Mouse (Mus musculus): ENCODE measurements around the gene Nrsn2.
"Not testable (repeated sequence)": the region's sequence is repeated elsewhere in the genome, so short reads cannot be mapped to it uniquely, and the experiment has no call there.

Gene Nrsn2

DNA sequence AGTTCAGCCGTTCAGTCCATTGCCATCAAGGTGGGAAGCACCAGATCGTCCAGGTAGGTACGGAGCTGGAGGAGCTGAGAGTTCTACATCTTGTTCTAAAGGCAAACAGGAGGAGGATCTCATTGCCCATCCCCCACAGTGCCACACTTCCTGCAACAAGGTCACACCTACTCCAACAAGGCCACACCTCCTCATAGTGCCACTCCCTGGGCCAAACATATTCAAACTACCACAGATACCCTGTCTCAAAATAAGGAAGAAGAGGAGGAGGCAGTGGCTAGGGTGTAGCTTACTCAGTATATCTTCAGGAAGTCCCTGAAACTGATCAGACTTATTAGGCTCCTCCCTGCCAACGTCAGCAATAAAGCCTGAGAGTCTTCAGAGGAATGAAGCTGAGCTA lies 7.8 kb upstream of the Nrsn2 start:
- DNase-seq (ENCODE audit: low spot score in 2 of 2) = no peak

DNA sequence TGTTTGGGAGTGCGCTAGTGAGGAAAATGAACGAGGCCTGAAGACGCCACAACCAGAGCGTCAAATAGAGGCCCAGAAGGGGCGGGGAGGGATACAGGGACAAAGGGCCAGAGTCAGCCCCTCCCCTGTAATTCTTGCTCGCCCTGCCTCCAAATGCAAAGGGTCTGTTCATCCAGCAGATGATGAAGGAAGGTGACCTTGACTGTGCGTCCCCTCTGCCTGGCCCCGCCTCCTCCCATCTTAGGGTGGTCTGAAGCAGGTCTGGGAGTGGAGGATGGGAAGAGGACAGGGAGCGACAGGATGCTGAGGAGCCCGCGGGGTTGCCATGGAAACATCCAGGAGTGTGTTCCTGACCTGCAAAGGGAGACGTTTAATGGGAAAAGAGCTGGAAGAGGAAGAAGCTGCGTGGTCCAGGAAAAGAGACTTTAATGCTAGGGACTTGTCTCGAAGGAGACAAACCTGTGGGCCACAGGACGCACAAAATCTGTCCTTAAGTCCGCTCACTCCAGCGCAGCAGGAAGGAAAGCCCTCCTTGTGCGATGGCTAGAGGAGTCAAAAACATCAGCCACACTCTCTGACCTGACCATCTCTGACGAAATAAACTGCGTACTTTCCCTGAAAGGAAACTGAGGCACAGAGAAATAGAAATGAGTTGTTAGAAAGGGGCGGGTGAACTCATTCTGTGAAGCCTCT lies 640 bp downstream of the Nrsn2 start:
- peak; percentile 65 to 70 for DNase-seq (ENCODE audit: low spot score in 2 of 2)

DNA sequence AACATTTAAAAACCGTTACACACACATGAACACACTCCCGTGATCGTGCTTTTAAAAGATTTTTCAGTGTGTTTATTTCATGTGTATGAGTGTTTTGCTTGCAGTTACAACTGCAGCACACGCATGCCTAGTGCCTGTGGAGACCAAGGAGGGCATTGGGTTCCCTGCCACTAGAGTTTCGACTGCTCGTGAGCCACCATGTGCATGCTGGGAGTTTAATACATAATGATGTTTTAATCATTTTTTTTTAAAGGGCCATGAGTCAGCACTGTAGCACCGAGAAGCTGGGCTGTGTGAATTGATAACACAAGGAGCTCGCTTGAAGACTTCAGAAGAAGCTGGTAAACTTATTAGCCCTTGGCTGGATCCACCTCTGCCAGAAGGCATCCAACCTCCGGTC lies 2.9 kb downstream of the Nrsn2 start:
- no peak for DNase-seq (ENCODE audit: low spot score in 2 of 2)

DNA sequence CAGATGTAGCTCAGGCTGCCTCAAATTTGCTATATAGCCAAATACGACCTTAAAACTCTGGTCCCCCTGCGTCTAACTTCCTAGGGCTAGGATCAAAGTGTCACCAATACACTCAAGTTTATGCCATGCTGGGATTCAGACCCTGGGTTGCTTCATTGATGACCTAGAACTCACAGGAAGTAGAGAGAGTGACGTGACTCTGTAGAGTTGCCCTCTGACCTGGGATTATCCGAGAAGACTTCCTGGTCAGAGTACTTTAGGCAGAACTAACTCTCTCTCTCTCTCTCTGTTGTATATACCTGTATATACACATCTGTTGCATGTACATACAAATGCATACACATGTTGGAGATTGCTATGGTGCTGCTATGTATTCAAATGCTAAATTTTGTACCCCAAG lies 3.8 kb downstream of the Nrsn2 start:
- DNase-seq (ENCODE audit: low spot score in 2 of 2) = no peak

DNA sequence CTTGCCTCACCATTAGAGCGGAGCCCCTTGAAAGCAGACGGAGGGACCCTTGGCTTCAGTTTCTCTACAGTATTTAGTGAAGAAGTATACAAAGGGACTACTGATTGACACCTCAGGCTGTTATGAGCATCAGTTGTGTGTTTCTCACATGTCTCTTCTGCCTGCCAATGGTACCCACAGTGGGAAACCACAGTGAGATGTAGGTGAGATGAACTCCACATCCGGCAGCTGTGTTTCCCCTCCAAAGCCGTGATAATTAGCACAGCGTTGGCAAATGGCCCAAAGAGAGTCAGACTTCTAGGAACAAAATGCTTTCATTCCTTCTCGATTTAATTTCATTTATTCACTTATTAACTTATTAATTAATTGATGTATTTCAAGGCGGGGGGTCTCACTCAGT lies 4.3 kb downstream of the Nrsn2 start:
- DNase-seq (ENCODE audit: low spot score in 2 of 2) = no peak

DNA sequence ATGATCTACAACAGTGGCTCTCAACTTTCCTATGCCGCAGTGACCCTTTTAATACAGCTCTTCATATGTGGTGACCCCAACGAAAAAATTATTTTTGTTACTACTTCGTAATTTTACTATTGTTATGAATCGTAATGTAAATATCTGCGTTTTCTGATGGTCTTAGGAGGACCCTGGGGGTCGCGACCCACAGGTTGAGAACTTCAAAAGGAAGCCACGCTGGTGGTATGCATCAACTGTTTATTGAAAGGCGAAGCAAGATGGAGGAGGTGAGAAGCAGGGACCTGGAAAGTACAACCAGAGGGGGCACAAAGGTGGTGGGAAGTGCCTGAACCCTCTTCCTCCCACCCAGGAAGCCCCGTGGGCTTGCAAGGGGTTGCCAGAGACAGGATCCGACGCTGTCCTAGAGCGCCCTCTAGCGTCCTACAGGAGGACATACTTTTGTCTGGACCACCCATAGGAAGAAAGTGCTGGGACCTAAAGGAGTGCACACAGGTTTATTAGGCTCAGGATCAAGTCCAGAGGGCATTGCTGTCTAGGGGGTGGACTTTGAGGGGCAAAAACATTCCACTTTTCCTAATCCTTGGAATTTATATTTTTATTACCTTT lies 7.8 kb downstream of the Nrsn2 start:
- peak; percentile 14 to 42 for DNase-seq (ENCODE audit: low spot score in 2 of 2)

DNA sequence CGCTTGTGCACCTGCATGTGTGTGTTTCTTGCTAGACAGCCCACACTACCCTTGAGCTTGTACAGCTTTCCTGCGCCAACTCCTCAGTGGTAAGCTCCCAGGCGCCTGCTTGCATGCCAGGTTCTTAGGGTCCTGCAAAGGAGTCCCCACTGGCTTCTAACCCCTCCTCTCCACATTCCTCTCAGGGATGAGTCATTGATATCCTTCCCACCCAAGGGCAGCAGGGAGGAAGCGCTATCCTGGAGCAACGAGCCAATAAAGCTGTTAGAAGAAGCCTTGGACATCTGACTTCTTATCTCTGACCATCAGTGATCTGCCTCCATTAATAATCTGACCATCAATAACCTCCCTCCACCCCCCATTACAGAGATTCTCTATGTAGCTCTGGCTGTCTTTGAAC lies 8.5 kb downstream of the Nrsn2 start:
- no peak for DNase-seq (ENCODE audit: low spot score in 2 of 2)

DNA sequence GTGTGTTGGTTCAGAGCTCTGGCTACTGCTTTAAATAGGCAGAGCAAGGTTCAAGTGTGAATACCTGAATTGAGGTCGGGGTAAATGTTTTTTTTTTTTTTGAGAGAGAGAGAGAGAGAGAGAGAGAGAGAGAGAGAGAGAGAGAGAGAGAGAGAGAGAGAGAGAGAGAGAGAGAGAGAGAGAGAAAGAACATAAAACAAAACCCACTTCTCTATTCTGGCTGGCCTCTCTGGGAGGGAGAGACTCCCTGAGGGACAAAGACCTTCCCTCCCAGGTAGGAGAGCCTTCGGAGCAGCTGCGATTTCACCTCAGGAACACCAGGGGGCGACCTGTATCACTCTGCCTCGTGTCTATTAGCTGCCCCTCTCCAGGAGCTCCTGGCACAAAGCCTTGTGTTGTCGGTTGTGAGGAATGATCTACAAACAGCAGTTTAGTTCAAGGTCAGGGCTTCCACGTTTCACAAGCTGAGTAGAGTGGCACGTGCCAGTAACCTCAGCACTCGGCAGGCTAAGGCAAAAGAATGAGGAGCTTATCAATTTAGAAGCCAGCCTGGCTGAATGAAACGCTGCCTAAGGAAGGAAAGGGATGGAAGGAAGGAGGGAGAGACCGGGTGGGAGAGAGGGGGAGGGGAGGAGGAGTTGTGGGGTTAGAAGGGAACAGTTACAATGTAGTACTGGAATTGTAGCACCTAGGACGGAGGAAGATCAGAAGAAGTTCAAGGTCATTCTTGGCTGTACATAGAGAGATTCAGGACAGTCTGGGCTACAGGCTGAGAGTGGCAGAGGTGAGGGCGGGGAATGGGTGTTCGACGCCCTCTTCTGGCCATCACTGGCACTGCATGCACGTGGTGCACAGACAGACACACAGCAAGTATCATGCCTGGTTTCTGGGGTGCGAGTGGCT lies 12.9 kb downstream of the Nrsn2 start:
- DNase-seq (ENCODE audit: low spot score in 2 of 2) = peak; percentile 68 to 72

DNA sequence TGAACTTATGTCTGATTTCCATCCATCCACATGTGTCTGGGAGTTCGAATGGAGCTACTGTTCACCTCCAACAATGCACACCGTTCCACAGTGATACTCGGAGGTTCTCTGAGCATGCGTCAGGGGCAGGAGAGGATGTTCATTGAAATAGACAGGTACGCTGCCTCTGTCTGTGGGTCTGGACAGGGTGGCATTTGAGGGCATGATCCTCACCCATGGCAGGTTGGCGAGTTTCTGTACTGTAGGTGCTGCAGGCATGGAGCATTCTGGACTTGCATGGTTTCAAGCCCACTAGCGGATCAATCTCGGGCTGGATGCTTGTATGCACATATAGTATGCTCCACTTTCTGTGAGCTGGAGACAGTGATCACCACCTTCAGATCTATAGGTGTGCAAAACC lies 15.2 kb downstream of the Nrsn2 start:
- DNase-seq (ENCODE audit: low spot score in 2 of 2) = no peak

DNA sequence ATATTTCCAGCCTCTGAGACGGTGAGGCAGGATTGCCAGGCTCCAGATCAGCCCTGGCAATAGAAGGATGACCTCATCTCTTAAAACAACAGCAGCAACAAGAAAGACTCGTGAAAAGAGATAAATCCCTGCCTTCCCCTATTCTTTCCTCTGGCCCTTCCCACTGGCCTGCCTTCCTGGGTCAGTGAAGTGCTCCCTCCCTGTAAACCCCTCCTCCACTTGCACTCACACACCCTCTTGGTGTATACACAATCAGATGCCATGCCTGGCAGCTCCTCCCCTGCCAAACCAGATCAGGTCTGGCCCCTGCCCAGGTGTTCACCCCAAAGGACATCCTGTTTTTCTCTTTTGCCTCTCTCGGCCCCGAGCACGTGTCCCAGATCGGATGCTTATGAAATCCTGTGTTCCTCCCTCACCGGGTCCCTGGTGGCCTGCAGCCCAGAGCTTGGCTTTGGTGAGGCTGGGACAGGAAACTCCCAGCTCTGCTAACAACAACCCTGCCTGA lies 16.1 kb downstream of the Nrsn2 start:
- no peak for DNase-seq (ENCODE audit: low spot score in 2 of 2)

DNA sequence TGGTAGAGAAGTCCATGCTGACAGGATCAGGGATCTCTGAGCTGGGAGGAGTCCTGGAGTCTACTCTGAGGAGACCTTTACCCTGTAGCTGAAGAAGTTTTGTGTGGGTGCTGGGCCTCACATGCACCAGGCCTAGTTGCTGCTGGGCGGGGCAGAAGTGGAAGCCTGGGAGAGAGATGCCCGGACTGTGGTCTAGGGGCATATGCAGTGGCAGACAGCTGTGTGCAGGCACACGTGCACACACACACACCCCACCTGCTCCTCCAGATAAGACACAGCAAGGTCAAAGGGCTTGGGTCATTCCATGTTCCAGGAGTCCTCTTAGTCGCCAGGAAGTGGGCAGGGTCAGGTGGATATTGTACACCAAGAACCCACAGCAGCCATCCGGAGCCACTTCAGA lies 16.8 kb downstream of the Nrsn2 start:
- DNase-seq (ENCODE audit: low spot score in 2 of 2) = no peak

DNA sequence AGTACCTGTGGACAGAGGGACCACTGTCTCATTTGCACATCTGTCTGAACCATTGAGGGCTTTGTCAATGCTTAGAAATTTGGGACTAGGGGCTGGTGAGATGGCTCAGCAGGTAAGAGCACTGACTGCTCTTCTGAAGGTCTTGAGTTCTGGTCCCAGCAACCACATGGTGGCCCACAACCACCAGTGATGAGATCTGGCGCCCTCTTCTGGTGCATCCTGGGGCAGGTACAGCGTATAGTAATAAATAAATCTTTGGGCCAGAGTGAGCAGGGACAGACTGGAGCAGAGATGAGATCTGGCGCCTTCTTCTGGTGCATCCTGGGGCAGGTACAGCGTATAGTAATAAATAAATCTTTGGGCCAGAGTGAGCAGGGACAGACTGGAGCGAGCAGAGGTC lies 17.5 kb downstream of the Nrsn2 start:
- DNase-seq (ENCODE audit: low spot score in 2 of 2) = not testable (repeated sequence)

DNA sequence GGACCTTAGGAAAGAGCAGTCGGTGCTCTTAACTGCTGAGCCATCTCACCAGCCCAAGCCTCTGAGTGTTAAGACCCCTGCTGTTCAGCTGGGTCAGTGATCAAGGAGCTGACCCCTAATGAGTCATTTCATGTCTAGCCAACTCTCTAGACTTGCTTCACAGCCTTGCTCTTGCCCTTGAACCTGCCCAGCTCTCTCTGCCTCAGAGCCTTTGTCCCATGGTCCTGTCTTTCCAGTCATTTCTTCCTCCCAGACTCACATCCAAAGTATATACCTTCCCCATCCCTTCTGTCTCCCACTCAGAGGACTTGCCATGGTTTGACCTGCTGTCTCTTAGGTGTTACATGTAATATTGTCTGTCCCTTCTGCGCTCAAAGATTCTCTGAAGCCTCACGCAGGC lies 19.2 kb downstream of the Nrsn2 start:
- DNase-seq (ENCODE audit: low spot score in 2 of 2) = no peak

DNA sequence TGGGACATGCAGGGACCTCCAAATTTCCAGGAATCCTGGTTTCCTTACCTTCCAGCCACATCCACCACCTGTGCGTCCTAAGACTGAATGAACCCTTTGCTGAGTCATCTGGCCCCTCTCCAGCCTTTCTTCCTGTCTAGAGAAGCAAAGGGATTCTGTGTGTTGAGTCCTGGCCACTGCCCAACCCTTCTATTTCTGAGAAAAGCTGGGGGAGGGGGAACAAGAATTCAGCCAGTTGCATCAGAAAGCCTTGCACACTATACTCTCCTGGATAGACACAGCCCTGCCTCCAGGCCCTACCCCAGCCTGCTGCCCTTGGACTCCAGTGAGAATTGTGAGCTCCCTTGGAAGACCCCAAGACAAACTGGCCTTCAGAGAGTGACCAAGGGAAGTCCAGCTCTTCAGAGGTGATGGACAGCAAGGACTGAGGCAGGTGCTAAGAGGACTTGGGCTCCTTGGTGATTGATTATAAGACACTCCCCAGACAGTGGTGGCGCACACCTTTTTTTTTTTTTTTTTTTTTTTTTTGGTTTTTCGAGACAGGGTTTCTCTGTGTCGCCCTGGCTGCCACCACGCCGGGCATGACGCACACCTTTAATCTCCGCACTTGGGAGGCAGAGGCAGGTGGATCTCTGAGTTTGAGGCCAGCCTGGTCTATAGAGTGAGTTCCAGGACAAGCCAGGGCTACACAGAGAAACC lies 26.4 kb downstream of the Nrsn2 start:
- DNase-seq (ENCODE audit: low spot score in 2 of 2) = peak; percentile 39 to 56

DNA sequence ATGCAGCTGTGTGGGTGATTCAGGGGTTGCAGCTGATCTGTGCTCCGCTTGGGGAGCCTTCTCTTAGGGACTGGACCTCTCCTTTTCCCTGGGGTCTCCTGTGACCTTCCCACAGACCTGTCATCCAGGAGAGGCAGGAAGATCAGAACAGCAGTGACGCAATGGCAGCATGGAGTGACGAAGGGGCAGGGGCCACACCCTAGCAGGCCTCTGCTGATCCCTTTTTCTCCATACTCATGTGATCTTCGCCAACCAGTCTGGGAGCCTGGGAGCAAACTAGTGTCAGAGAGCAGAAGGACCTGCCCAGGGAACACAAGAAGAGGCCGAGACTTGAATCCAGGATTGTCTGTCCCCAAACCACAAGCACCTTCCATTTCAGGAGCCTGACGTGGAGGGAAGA lies 27.2 kb downstream of the Nrsn2 start:
- no peak for DNase-seq (ENCODE audit: low spot score in 2 of 2)

DNA sequence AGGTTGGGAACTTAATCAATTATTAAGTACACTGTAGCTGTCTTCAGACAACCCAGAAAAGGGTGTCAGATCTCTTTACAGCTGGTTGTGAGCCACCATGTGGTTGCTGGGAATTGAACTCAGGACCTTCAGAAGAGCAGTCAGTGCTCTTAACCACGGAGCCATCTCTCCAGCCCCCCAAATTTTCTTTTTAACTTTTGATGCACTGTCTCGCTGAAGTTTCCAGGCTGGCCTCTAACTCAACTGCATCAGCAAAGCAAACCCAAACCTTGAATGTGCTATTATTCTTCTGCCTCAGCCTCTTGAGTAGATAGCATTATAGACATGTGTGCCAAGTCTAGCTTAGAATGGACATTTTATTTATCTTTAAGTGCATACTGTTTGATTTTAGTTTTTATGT lies 28.7 kb downstream of the Nrsn2 start:
- DNase-seq (ENCODE audit: low spot score in 2 of 2) = no peak

DNA sequence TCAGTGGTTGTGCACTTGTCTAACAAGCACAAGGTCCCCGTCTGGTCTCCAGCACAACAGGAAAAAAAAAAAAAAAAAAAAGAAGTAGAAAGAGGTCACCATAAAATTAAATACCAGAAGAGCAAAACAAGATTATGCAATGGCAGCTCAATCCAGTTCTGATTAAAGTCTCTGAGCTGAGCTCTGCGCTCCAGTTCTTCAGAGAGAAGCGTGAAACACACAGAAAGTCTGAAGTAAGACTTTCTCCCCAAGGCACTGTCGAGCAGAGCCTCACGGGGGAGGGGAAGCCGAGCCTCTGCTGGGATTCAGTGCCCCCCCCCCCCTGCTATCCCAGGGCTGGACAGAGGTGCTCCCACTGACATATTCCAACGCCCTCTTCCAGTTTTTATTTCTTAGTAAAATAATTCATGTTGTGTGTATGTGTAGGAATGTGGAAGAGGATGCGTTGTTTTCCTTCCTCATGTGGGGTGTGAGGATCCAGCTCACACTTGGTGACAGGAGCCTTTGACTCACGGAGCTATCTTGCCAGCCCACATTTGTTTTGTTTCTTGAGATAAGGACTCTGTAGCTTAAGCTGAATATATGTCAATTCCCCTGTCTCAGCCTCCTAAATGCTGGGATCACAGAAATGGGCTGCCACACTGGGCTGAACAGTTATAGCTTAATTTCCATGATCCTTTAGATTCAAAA lies 29.5 kb downstream of the Nrsn2 start:
- DNase-seq (ENCODE audit: low spot score in 2 of 2) = no peak

DNA sequence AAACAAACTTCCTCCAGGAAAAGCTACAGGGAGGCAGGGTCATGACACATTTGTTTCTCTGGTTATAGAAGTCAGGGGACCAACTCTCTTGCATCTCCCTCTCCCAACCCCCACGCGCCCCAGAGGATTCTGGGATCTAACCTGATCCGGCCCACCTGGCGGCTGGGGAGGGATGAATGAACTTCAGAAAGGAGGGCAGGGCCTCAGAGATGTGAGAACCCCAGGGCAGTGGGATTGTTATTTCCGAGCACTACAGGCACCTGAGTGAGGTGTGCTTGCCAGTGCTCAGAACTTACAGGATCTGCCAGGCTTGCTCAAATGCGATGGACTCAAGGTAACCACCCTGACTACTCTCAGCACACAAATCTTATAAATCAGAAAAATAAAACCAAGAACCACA lies 31.0 kb downstream of the Nrsn2 start:
- no peak for DNase-seq (ENCODE audit: low spot score in 2 of 2)

DNA sequence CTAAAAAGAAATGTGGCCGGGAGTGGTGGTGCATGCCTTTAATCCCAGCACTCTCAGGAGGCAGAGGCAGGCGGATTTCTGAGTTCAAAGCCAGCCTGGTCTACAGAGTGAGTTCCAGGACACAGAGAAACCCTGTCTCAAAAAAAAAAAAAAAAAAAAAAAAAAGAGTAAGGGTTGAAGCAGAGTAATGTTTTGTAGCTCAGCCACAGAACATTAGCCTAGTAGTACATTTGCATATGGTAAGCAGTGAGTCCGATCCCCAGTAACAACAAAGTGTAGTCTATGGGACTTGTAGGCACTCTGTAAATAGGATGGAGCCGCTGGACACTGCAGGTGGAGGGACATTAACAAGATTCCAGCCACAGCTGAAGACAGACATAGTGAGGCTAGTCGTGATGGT lies 31.5 kb downstream of the Nrsn2 start:
- DNase-seq (ENCODE audit: low spot score in 2 of 2) = no peak

DNA sequence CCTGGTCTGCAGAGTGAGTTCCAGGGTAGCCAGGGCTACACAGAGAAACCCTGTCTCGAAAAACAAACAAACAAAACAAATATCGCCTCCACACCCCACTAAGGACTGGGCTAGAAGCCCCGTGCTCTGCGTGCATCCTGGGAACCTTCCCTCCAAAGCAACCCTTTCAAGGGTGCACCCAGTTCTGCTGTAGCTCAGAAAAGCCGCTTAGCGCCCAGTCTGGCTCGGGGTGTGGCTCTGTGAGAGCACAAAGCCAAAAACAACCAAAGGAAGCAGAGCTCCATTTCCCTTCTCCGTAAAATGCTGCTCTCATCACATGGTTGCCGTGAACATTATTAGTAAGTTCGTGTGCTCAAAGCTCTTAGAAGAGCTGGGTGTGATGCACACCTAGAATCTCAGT lies 32.1 kb downstream of the Nrsn2 start:
- DNase-seq (ENCODE audit: low spot score in 2 of 2) = no peak

All from right cerebral cortex, adult 2 months (tissue).